Mouse (Mus musculus): ENCODE measurements at regions not wholly inside any gene's neighbourhood (a gene's known extent, or its start where the extent isn't known, plus 50 kb on each side); places are given as distances from the start of the nearest gene placed in this dataset.

DNA sequence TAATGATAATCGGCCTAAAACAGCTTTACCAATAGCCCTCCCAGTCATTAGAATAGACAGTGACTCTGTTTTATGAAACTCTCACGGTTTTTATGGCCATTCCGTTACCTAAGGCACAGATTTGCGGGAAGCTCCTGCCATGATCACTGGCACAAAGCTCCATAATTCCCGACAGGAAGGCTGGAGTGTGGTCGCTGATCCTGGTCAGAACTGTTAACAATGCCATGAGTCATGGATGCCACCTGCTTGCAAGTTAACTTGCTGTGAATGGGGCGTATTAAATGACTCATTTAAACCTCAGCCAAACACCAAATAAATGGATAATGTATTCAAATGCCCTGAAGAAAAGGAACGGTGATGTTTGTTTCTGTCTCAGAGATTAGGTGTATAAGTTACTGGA is 559.9 kb upstream of the Map3k7 start:
- TF ChIP-seq CTCF (IDR thresholded peaks at IDR 0.05; ENCODE audit: extremely low read depth, insufficient read length, insufficient replicate concordance, low read depth, low read length): no peak
- TF ChIP-seq POLR2A (IDR thresholded peaks at IDR 0.05; ENCODE audit: low read depth, low read length): no peak
